ENCODE assay signal across 11 mouse cellular contexts in genomic region chr6:142962476-142962875, GRCm38 (mm10). TPM values are rescaled to one million over a fixed set of nuclear protein-coding genes. Genes with fewer than 3 reads are reported as not detected.
A peak's percentile ranks its signal among the peaks of the same experiment; 100 is the strongest.
DNase-seq lines count a peak whose midpoint lies in the region; ATAC-seq lines count a peak whose summit lies in the region.
"Had no signal": no experiment of that assay in that cellular context is flagged by ENCODE, and none has a peak within 500 bp of the region (broad histone marks: within the 10 kb centered on the region; RNA-seq: fewer than 3 reads in every experiment).

No protein-coding gene starts in this region.

- no peak for ATAC-seq in limb, embryonic 12.5 days (ENCODE audit: insufficient number of reproducible peaks, insufficient read depth, low FRiP score, low TSS enrichment, low read depth)
- ATAC-seq in hindbrain, embryonic 14.5 days (ENCODE audit: low FRiP score): no peak

- DNase-seq in cerebellum, postnatal 25 days: peak; percentile 40 to 49
- no peak for DNase-seq in cerebellum, postnatal 4 days (ENCODE audit: low spot score in 2 of 2)
- no peak for DNase-seq in limb, embryonic 10.5 days (ENCODE audit: low spot score)
- DNase-seq in hindbrain, embryonic 14.5 days (ENCODE audit: low spot score): no peak
- peak; percentile 43 for DNase-seq in thymus, postnatal 0 days (ENCODE audit: low spot score)
- no peak for DNase-seq in layer of hippocampus, adult 8-10 months (ENCODE audit: low spot score in 2 of 2)
- no peak for DNase-seq in lung, postnatal 14 days
- DNase-seq: adrenal gland, postnatal 36 days had no signal

- H3K9me3 ChIP-seq in limb, embryonic 12.5 days: no peaks in the 10 kb centered on the region
- no peaks in the 10 kb centered on the region for H3K9me3 ChIP-seq in limb, embryonic 10.5 days (replicated peaks)
- no peaks in the 10 kb centered on the region for H3K9me3 ChIP-seq in hindbrain, embryonic 14.5 days (ENCODE audit: control insufficient read depth, low read length)

- H3K4me3 ChIP-seq in limb, embryonic 12.5 days (replicated peaks): no peak overlapping the region
- no peak overlapping the region for H3K4me3 ChIP-seq in limb, embryonic 10.5 days
- peak overlapping the region; percentile 67 for H3K4me3 ChIP-seq in hindbrain, embryonic 14.5 days (replicated peaks; ENCODE audit: low read length)
- H3K4me3 ChIP-seq: erythroblast, embryonic 14.5 days had no signal

- H3K9ac ChIP-seq in limb, embryonic 12.5 days (replicated peaks): no peak overlapping the region
- H3K9ac ChIP-seq in hindbrain, embryonic 14.5 days: peak overlapping the region; percentile 86

- H3K4me1 ChIP-seq in limb, embryonic 12.5 days (replicated peaks): peaks cover 13% of the 10 kb centered on the region
- H3K4me1 ChIP-seq in limb, embryonic 10.5 days: peaks cover 20% of the 10 kb centered on the region
- H3K4me1 ChIP-seq in hindbrain, embryonic 14.5 days (replicated peaks; ENCODE audit: control insufficient read depth, insufficient read depth, low read length): peaks cover 33% of the 10 kb centered on the region

- H3K4me2 ChIP-seq in limb, embryonic 12.5 days: peak overlapping the region; percentile 4; the same call in 1 of the 2 replicates
- H3K4me2 ChIP-seq in hindbrain, embryonic 14.5 days (replicated peaks): peak overlapping the region; percentile 76

- no peaks in the 10 kb centered on the region for H3K36me3 ChIP-seq in limb, embryonic 12.5 days
- no peaks in the 10 kb centered on the region for H3K36me3 ChIP-seq in limb, embryonic 10.5 days
- H3K36me3 ChIP-seq in hindbrain, embryonic 14.5 days (replicated peaks; ENCODE audit: control insufficient read depth, insufficient read depth): no peaks in the 10 kb centered on the region

- 74% methylated on average over 10 of the region's 10 CpGs for WGBS in limb, embryonic 12.5 days
- 75% methylated on average over 10 of the region's 10 CpGs for WGBS in limb, embryonic 10.5 days
- 63% methylated on average over 10 of the region's 10 CpGs for WGBS in hindbrain, embryonic 14.5 days

- peaks cover 17% of the 10 kb centered on the region for H3K27me3 ChIP-seq in limb, embryonic 12.5 days
- peaks cover 23% of the 10 kb centered on the region for H3K27me3 ChIP-seq in limb, embryonic 10.5 days (ENCODE audit: low read depth, poor library complexity, severe bottlenecking)
- no peaks in the 10 kb centered on the region for H3K27me3 ChIP-seq in hindbrain, embryonic 14.5 days (ENCODE audit: control insufficient read depth, insufficient read depth, low read length)

- no peak overlapping the region for H3K27ac ChIP-seq in limb, embryonic 12.5 days
- H3K27ac ChIP-seq in limb, embryonic 10.5 days: no peak overlapping the region
- H3K27ac ChIP-seq in hindbrain, embryonic 14.5 days: no peak overlapping the region

RNA-seq across cellular contexts. Expression of gene St8sia1, which starts 1.8 kb away (rescaled TPM):
- polyA plus RNA-seq in limb, embryonic 12.5 days (2016; fragmentation: Nextera tagmentation; extraction: Ambion mirVana): 1.5 and 2.2 TPM in 2 replicates
- polyA plus RNA-seq in limb, embryonic 10.5 days (2016; fragmentation: Nextera tagmentation; extraction: Ambion mirVana): 0.73 and 0.91 TPM in 2 replicates
- 6.1 and 7.1 TPM in 2 replicates for polyA plus RNA-seq in hindbrain, embryonic 14.5 days (2014; fragmentation: Nextera tagmentation; extraction: Ambion mirVana)
- polyA plus RNA-seq in thymus, postnatal 0 days (2015; fragmentation: Nextera tagmentation; extraction: Ambion mirVana): 8.1 and 10.0 TPM in 2 replicates
- total RNA-seq in layer of hippocampus, adult 8-10 months (2022): 10 to 100 TPM; 37.2 to 46.1 (median 37.9) TPM
- polyA plus RNA-seq: C2C12; erythroblast, embryonic 14.5 days had no signal

Comparison
In these comparisons a context has a peak if more than half of its experiments do, and no peak if none do; other contexts are left out.
1. DNase-seq: peak in cerebellum, postnatal 25 days (2 of 2) and thymus, postnatal 0 days (single experiment); none in cerebellum, postnatal 4 days (0 of 2), limb, embryonic 10.5 days (single experiment), hindbrain, embryonic 14.5 days (single experiment), layer of hippocampus, adult 8-10 months (0 of 2) and lung, postnatal 14 days (single experiment).